Mouse (Mus musculus): ENCODE measurements around the gene Kdm2b.

The Kdm2b gene

DNA sequence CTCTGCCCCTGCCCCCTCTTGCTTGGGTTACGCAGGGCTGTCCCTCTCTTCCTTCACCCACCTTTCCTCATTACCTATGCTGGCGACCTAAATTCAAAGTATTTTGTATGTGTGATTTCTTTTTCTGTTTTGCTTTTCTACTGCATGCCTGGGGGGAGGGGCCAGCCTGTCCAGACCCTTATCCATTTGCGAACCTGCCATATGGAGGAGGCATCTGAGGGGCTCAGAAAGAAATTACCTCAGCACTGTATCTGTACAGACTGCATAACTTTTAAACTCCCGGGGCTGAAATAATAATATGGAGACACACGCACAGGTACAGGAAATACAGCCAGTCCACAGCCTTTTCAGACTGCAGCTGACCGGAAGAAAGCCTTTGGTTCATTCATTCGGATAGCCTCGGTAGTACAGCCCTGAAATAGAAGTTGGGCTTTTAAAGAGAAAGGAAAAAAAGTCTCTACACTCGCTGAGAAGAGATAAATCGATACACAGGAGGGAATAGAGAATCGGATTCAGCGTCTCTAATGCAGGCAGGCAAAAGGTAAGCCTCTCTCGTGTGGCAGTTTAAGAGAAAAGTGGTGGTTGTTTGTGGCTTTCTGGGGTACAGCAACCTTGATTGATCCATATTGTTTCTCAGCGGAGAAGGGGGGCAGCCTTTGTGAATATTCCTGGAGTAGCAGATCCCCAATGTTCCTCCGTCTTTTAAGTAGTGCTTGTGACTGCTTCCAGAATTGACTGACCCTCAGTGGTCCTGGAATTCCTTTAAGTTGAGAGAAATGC is at the start of gene Kdm2b:
Kdm2b (minus strand) TSS at position 273 of the 780 bp plus-strand sequence.
- no peak for DNase-seq (ENCODE audit: low spot score)

DNA sequence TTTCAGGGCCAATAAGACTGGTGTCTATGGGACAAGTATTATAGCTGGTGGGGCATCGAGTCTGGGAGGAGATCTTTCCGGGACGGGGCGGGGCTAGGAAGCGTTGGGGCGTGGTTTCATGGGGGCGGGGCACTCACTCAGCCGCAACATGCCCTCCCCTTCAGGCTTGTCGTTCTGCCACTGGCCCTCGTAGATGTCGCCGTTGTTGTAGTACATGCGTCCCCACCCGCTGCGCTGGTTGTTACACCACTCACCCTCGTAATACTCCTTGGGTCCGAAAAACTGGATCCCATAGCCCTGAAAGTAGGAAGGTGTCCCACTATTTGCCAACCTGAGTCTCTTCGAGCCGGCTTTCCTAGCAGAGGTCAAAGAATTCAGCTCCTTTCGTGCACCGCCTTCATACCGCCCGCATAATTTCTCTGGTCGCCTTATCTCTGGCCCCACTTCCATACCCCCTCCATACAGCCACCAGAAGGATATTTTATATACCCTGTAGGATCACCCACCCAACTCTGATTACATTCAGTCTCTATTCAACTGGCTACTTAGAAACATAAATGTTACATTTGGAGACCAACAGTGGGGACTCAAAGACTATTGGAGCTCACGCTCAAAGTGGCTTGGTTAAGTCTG is 49.6 kb upstream of the Kdm2b start:
- peak; percentile 72 for DNase-seq (ENCODE audit: low spot score)

- no peak for DNase-seq (ENCODE audit: low spot score)
Measured at GRCm38 (mm10) chr5:123038115-123038514, 48.5 kb upstream of the Kdm2b start.

DNA sequence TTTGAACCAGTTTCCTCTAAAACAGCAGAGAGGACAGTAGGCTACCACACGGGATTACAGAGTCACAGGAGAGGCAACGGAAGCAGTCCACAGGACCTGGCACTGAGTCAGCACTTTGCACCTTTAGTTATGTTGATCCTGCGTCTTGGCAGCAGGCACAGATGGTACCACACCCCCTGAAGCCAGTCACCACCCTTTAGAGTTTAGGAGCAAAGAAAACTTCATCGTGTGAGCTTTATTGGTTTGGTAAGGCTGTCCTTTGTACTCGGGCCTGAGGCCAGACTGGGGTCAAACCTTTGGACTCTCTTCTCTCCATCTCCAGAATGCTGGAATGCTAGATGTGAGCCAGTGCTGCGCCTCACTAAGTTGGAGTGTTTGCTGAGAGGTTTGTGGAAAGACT is 45.9 kb upstream of the Kdm2b start:
- no peak for DNase-seq (ENCODE audit: low spot score)

DNA sequence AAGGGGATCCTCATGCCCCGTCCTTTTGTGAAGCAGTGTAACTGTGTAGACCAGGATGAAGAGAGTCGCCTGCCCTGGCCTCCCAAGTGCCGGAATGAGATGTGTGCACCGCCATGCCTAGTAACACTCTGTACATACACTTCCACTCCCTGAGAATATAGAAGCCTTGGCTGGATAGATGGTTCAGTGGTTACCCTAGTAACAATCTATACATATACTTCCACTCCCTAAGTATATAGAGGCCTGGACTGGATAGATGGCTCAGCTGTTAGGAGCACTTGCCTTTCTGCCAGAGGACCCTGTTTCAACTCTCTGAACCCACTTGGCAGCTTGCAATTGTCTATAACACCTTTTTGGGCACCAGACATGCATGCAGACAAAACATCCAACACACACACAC is 45.5 kb upstream of the Kdm2b start:
- no peak for DNase-seq (ENCODE audit: low spot score)

DNA sequence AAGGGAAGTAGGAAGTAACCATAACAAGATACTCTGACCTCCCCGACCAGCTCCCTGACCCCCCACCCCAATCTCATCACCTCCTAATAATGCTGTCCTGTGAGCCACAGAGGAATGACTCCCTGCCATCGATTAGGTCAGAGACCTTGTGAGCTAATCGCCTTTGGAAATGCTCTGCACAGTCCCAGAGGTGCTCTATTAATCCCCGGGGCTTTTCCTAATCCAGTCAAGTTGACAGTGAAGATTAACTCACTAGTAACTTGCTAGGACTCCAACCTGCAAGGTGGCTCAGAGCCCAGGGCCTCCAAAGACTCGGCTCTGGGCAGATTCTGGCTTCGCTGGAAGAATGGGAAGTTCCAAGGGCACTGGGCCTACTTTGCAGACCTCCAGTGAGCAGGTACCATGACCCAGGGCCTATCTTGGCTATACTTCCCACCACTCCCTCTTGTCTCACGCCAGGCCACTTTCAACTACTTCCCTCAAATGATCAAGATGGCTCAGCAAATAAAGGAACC is 44.1 kb upstream of the Kdm2b start:
- no peak for DNase-seq (ENCODE audit: low spot score)

- no peak for DNase-seq (ENCODE audit: low spot score)
Measured at GRCm38 (mm10) chr5:123031312-123031711, 41.7 kb upstream of the Kdm2b start.

DNA sequence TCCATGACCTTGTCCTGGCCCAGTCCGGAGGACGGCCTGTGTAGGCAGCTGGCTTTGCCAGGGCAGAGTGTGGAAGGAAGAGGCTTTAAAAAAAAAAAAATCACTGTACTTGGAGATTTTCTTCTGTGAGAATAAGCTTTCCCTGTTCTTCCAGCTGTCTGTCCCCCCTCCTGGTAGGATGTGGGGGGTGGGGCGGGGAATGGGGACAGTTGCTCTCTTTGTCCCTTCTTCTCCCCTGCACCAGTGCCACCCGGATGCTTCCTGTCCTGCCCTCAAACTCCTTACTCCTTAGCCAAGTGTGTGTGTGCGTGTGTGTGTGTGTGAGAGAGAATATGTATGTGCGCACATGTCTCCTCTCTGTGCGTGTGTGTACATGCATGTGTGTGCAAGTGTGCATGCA is 40.1 kb upstream of the Kdm2b start:
- no peak for DNase-seq (ENCODE audit: low spot score)

- DNase-seq (ENCODE audit: low spot score), result no peak
Measured at GRCm38 (mm10) chr5:123027436-123027835, 37.8 kb upstream of the Kdm2b start.

DNA sequence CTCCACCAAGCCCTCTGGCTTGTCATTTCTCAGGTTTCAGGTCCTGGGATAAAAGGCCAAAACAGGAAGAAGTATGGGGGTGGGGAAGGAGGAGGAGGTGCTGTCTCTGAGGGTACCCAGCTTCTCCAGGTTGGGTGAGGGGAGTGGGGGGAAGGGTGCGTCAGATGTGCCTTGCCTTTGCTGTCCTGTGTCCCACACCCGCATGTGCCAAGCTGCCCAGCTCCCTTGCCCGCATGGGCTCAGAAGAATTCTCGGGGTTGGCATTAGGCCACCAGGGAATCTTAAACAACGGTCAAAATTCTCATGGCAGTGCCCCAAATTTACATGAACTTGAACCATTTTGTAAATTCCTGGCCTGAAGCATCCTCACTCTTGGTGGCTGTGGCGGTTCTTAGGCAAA is 36.8 kb upstream of the Kdm2b start:
- no peak for DNase-seq (ENCODE audit: low spot score)

DNA sequence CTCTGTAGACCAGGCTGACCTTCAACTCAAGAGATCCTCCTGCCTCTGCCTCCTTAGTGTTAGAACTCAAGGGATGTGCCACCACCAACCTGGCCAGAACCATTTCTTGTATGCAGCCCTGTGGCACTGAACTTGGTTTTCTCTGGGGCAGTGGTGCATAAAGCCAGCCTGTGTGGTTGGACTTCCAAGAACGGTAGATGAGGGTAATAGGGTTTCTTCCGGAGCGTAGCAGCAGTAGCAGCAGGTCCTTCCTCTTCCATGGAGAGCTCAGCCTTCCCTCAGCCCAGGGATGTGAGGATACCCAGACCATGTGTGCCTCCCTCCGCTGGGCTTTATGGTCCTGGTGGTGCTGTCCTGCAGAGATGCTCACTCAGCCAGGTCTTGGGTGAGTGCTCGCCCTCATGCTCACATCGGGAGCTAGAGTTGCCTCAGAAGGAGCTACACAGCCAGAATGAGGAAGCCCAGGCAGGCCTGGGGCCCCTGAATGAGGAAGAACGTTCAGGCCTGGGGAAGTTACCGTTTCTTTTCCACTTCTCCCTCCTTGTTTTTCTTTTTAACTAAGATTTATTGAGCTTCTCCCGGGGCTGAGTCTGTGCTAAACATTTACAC is 35.4 kb upstream of the Kdm2b start:
- DNase-seq (ENCODE audit: low spot score), result no peak

DNA sequence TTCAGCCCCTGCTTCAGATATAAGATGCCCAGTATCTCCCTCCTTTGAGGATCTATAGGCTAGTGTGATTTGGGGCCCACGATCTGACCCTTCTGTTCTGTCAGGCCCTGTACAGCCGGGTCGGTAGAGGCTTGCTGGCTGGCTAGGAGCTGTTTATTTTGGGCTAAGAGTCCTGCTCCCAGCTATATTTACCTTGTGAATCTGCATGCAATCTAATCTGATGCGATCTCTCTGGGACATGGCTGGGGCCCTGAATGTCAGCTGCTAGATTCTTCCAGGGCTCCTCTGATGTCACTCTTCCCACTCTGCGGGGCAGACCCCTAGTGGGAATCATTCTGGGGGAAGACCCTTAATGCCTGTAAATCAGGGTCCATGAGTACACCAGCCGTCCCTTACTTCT is 34.7 kb upstream of the Kdm2b start:
- no peak for DNase-seq (ENCODE audit: low spot score)

DNA sequence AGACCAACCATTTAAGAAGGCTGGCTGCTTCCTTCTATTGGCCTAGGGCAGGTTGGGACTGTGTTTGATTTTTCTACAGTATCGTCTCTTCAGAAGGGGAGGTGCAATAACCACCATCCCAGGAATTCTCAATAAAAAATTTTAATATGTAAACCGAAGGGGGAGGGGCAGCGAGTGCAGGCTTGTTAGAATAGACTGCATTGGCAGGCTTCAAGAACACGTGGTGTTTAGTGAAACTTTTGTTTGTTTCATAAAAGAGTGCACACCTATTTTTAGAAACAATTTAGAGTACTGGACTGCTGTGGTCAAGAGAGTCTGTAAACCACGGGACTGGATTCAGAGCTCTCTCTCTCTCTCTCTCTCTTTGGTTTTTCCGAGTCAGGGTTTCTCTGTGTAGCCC is 33.4 kb upstream of the Kdm2b start:
- DNase-seq (ENCODE audit: low spot score), result no peak

DNA sequence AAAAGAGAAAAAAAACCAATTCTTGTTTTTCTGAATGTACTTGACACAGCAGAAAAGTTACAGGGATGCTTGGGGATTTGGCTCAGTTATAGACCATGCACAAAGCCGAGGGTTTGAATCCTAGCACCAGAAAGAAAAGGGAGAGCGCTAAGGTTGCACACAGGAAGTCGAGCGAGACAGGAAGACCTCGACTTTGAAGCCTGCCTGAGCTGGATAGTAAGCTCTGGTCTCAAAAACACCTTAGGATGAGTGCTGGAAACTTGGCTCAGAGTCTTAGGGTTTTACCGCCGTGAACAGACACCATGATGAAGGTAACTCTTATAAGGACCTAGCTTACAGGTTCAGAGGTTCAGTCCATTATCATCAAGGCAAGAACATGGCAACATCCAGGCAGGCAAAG is 31.8 kb upstream of the Kdm2b start:
- no peak for DNase-seq (ENCODE audit: low spot score)

- DNase-seq (ENCODE audit: low spot score), result no peak
Measured at GRCm38 (mm10) chr5:123020426-123020825, 30.8 kb upstream of the Kdm2b start.

DNA sequence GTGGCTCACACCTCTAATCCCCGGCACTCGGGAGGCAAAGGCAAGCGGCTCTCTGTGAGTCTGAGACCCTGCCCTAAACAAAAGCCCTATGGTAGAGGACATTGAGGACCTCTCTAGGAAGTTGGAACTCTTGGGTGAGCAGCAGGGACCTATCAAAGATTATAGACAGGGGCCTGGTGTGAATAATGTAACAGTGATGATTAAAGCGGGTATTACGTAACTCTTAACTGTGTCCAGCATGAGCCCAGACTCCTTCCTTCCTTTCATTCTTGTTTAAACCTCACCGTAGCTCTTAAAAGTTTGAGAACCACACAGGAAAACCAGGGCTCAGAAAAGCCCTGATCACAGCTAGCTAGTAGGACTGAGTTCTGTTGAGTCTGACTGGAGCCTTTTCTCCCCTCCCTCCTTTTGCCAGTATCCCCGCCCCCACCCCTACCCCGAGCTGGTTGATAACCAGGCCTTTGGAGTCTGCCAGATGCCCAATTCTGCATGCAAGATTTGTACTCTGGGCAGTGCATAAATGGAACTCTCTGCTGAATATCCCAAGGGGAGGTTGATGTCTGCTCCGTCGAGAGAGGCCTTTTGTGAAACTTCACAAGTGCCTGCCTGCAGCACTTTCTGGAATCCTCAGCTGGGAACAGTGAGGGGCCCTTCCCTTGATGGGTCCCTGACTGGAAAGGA is 29.9 kb upstream of the Kdm2b start:
- DNase-seq (ENCODE audit: low spot score), result no peak

- DNase-seq (ENCODE audit: low spot score), result no peak
Measured at GRCm38 (mm10) chr5:123017504-123017903, 27.9 kb upstream of the Kdm2b start.

GRCm38 (mm10) chr5:123015915-123016314 is 26.3 kb upstream of the Kdm2b start:
- DNase-seq (ENCODE audit: low spot score), result no peak

- DNase-seq (ENCODE audit: low spot score), result peak; percentile 98
Measured at GRCm38 (mm10) chr5:123014753-123015701, 25.4 kb upstream of the Kdm2b start, which contains the start of gene Orai1. Orai1 (plus strand) TSS chr5:123015074.

DNA sequence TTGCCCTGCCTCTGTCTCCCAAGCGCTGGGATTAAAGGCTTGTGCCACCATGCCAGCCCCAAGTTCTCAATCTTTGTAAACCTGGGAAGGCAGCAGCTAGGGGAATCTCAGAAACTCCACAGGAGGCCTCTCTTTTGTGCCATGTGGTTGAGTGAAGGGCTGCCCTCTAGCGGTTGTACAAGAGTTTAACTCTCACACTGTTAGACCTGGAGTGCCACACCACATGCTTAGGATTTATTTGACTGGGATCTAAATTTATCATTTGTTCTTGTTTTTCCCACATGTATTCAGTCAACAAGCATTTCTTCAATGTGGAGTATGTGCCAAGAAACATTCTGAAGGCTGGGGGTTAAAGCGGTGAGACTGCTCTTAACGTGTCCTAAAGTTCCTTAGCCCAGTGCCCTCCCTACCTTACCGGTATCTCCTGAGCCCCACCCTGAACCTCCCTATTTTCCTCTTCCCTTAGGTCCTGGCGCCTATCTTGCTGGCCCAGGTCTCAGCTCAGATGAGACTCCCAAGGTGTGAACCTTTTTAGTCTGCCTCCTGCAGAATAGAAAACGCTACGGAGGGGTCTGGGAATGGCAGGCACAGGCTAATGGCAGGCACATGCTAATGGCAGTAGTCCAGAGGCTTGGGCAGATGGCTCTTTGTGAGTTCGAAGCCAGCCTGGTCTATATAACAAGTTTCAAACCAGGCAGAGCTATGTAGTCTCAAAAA is 24.1 kb upstream of the Kdm2b start:
- DNase-seq (ENCODE audit: low spot score), result peak; percentile 87

GRCm38 (mm10) chr5:123011705-123012104 is 22.1 kb upstream of the Kdm2b start:
- DNase-seq (ENCODE audit: low spot score), result no peak
